Mouse (Mus musculus): ENCODE results near the gene Dnm1. TPM values are rescaled to one million over a fixed set of nuclear protein-coding genes. Genes with fewer than 3 reads are reported as not detected.
"Not testable (repeated sequence)": the region's sequence is repeated elsewhere in the genome, so short reads cannot be mapped to it uniquely, and the experiment has no call there.

Dnm1 gene
- polyA plus RNA-seq, 1 experiment from 2014 or later = 4.7 TPM

DNA sequence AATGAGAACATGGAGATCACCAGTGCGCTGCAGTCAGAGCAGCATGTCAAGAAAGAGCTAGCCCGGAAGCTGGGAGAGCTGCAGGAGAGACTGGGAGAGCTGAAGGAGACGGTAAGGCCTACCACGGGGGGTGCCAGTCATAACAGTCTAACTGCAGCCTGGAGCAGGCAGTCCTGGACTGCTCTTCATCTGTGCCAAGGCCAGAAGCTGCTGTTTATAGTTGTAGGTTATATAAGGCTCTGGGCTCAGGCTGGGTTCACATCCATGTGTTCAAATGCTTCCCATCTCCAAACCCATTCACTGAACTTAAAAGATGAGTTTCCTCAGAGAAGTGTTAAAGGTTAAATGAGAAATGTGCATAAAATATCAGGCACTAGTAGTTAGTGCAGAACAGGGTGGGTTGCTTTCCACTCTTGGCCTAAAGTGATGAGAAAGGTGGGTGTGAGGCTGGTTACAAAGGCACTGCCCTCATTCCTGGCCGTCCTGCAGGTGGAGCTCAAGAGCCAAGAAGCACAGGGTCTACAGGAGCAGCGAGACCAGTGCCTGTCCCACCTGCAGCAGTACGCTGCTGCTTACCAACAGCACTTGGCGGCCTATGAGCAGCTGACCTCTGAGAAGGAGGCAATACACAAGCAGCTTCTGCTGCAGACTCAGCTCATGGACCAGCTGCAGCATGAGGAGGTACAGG lies 48.8 kb downstream of the Dnm1 start:
- Histone ChIP-seq H3K27ac (replicated peaks in 1 of 2; ENCODE audit: control insufficient read depth in 1 of 2, insufficient read depth in 1 of 2, low read depth in 2 of 2, low read length in 2 of 2) (no peak overlapping the region), H3K4me1 (ENCODE audit: control insufficient read depth in 2 of 2, insufficient read depth in 2 of 2, low read length in 2 of 2) (no peaks in the 10 kb centered on the region), H3K27me3 (ENCODE audit: control insufficient read depth, insufficient read depth, low read length) (no peaks in the 10 kb centered on the region), H3K4me3 (ENCODE audit: control insufficient read depth in 1 of 2, insufficient read depth in 1 of 2, low read depth in 1 of 2, low read length in 2 of 2) (no peak overlapping the region), H3K4me2 (ENCODE audit: low read length) (no peak overlapping the region), H3K36me3 (ENCODE audit: control insufficient read depth, insufficient read depth, low read length) (peaks cover 98% of the 10 kb centered on the region), H3K9me3 (ENCODE audit: control insufficient read depth, low read length) (no peaks in the 10 kb centered on the region), H3K9ac (ENCODE audit: low read length) (no peak overlapping the region)
- ATAC-seq (ENCODE audit: insufficient number of reproducible peaks, insufficient read depth, low FRiP score, low read depth) = no peak
- 59% methylated on average over 8 of the region's 8 CpGs for WGBS

DNA sequence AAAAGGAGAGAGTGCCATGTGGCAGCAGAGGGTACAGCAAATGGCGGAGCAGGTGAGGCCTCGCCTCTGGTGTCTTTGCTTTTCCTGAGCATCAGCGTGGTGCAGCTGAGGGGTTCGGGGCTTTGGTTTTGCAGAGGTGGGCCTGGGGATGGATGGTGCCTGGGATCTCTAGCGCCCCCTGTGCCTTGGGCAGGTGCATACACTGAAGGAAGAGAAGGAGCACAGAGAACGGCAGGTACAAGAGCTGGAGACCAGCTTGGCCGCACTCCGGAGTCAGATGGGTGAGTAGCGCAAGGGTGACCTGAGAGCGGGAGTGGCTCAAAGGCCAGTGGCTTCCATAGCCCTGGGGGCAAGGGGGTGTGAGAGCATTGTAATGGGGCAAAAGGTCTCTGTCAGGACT lies 50.2 kb downstream of the Dnm1 start:
- Histone ChIP-seq H3K4me2 (ENCODE audit: low read length) (no peak overlapping the region), H3K4me3 (ENCODE audit: control insufficient read depth in 1 of 2, insufficient read depth in 1 of 2, low read depth in 1 of 2, low read length in 2 of 2) (no peak overlapping the region), H3K27me3 (ENCODE audit: control insufficient read depth, insufficient read depth, low read length) (no peaks in the 10 kb centered on the region), H3K36me3 (ENCODE audit: control insufficient read depth, insufficient read depth, low read length) (peaks cover 99% of the 10 kb centered on the region), H3K9ac (ENCODE audit: low read length) (no peak overlapping the region), H3K9me3 (ENCODE audit: control insufficient read depth, low read length) (no peaks in the 10 kb centered on the region), H3K4me1 (ENCODE audit: control insufficient read depth in 2 of 2, insufficient read depth in 2 of 2, low read length in 2 of 2) (no peaks in the 10 kb centered on the region), H3K27ac (replicated peaks in 1 of 2; ENCODE audit: control insufficient read depth in 1 of 2, insufficient read depth in 1 of 2, low read depth in 2 of 2, low read length in 2 of 2) (no peak overlapping the region)
- no peak for ATAC-seq (ENCODE audit: insufficient number of reproducible peaks, insufficient read depth, low FRiP score, low read depth)
- 91% methylated on average over 10 of the region's 10 CpGs for WGBS

DNA sequence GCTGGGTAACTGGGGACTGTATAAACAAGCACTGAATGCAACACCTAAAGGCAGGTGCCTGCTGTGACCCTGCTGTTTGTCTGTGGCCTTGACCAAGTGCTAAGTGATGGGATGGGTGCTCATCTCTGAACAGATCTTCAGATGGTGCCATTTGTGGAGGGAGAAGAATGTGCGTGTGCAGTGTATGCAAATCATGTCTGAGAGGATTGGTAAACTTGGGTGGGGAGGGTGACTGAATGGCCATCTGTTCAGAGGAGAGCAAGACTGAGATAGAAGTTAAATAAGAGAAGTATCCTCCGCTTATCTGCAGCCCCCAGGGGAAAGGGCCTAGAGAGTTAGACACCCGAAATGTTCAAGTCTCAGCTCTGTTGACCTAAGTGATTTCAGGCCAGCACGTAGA lies 53.7 kb downstream of the Dnm1 start:
- no peak overlapping the region for H3K27ac ChIP-seq (replicated peaks in 1 of 2; ENCODE audit: control insufficient read depth in 1 of 2, insufficient read depth in 1 of 2, low read depth in 2 of 2, low read length in 2 of 2)
- no peaks in the 10 kb centered on the region for H3K27me3 ChIP-seq (ENCODE audit: control insufficient read depth, insufficient read depth, low read length)
- peaks cover 89% of the 10 kb centered on the region for H3K36me3 ChIP-seq (ENCODE audit: control insufficient read depth, insufficient read depth, low read length)
- H3K4me3 ChIP-seq (ENCODE audit: control insufficient read depth in 1 of 2, insufficient read depth in 1 of 2, low read depth in 1 of 2, low read length in 2 of 2) = no peak overlapping the region
- no peaks in the 10 kb centered on the region for H3K9me3 ChIP-seq (ENCODE audit: control insufficient read depth, low read length)
- H3K4me1 ChIP-seq (ENCODE audit: control insufficient read depth in 2 of 2, insufficient read depth in 2 of 2, low read length in 2 of 2) = peaks cover 0 to 3% of the 10 kb centered on the region in 2 experiments; a peak in 2 of 4 replicates
- no peak overlapping the region for H3K9ac ChIP-seq (ENCODE audit: low read length)
- ATAC-seq (ENCODE audit: insufficient number of reproducible peaks, insufficient read depth, low FRiP score, low read depth) = no peak
- 87% methylated on average over 4 of the region's 4 CpGs for WGBS
- no peak overlapping the region for H3K4me2 ChIP-seq (ENCODE audit: low read length)

DNA sequence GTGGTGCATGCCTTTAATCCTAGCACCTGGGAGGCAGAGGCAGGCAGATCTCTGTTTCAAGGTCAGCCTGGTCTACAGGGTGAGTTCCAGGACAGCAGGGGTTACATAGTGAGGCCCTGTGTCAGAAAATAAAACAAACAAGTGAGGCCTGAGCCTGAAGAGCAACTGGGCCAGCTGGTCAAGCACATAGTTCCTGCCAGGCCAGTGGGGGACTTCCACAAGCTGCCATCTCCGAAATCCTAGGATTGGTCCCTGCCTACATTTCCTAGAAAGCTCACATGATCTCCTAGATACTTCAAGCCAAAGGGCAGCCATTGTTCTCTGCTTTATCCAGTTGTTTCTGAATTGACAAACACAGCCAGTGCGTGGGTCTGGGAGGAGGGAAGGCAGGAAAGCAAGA lies 57.3 kb downstream of the Dnm1 start:
- not testable (repeated sequence) for H3K27ac ChIP-seq (replicated peaks in 1 of 2; ENCODE audit: control insufficient read depth in 1 of 2, insufficient read depth in 1 of 2, low read depth in 2 of 2, low read length in 2 of 2); ATAC-seq (ENCODE audit: insufficient number of reproducible peaks, insufficient read depth, low FRiP score, low read depth); H3K4me2 ChIP-seq (ENCODE audit: low read length); H3K4me3 ChIP-seq (ENCODE audit: control insufficient read depth in 1 of 2, insufficient read depth in 1 of 2, low read depth in 1 of 2, low read length in 2 of 2); H3K9me3 ChIP-seq (ENCODE audit: control insufficient read depth, low read length); H3K9ac ChIP-seq (ENCODE audit: low read length); H3K27me3 ChIP-seq (ENCODE audit: control insufficient read depth, insufficient read depth, low read length)
- H3K36me3 ChIP-seq (ENCODE audit: control insufficient read depth, insufficient read depth, low read length) = peaks cover 80% of the 10 kb centered on the region
- 82% methylated on average over 2 of the region's 2 CpGs for WGBS
- peaks cover 3 to 15% of the 10 kb centered on the region in 2 experiments; a peak in 3 of 4 replicates for H3K4me1 ChIP-seq (ENCODE audit: control insufficient read depth in 2 of 2, insufficient read depth in 2 of 2, low read length in 2 of 2)

DNA sequence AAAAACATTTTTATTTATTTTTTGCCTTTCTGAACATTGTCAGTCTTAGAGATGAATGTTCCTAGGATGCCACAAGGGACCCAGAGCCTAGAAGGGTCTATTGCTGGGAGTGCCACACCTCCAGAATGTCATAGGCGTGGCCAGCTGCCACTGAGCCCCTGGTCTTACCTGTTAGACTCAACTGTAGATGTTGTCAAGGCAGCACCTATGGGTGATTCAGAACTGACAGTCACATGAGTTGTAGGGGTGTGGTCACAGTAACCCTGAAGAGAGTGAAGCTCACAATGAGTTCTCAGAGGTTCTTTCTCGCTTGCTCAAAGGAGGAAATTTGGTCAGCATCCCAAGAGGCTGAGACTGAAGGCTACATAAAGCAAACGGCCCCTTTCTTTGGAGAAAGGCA lies 57.9 kb downstream of the Dnm1 start:
- no peak overlapping the region for H3K9ac ChIP-seq (ENCODE audit: low read length)
- H3K27ac ChIP-seq (replicated peaks in 1 of 2; ENCODE audit: control insufficient read depth in 1 of 2, insufficient read depth in 1 of 2, low read depth in 2 of 2, low read length in 2 of 2) = no peak overlapping the region
- H3K27me3 ChIP-seq (ENCODE audit: control insufficient read depth, insufficient read depth, low read length) = no peaks in the 10 kb centered on the region
- no peaks in the 10 kb centered on the region for H3K9me3 ChIP-seq (ENCODE audit: control insufficient read depth, low read length)
- peaks cover 75% of the 10 kb centered on the region for H3K36me3 ChIP-seq (ENCODE audit: control insufficient read depth, insufficient read depth, low read length)
- 88% methylated on average over 3 of the region's 3 CpGs for WGBS
- peaks cover 3 to 15% of the 10 kb centered on the region in 2 experiments; a peak in 3 of 4 replicates for H3K4me1 ChIP-seq (ENCODE audit: control insufficient read depth in 2 of 2, insufficient read depth in 2 of 2, low read length in 2 of 2)
- ATAC-seq (ENCODE audit: insufficient number of reproducible peaks, insufficient read depth, low FRiP score, low read depth) = no peak
- H3K4me3 ChIP-seq (ENCODE audit: control insufficient read depth in 1 of 2, insufficient read depth in 1 of 2, low read depth in 1 of 2, low read length in 2 of 2) = no peak overlapping the region
- H3K4me2 ChIP-seq (ENCODE audit: low read length) = no peak overlapping the region

DNA sequence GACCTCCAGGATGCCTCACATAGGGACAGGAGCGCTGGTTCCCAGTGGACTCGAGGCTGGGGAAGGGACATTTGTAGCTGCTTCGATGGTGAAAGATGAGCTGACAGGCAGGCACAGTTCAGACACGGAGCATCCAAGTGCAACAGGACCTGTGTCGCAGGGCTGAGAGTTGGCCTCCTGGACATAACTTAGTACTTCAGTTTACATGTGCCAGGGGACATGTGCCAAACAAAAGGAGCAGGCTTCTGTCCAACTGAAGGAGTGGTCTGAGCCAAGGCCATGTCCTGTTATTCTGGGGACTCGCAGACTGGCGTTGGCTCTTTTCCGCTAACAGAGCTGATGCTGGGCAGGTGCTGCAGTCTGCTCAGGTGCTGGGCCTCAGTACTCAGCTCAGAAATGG lies 58.8 kb downstream of the Dnm1 start:
- Histone ChIP-seq H3K4me2 (ENCODE audit: low read length) (no peak overlapping the region), H3K27ac (replicated peaks in 1 of 2; ENCODE audit: control insufficient read depth in 1 of 2, insufficient read depth in 1 of 2, low read depth in 2 of 2, low read length in 2 of 2) (peak overlapping the region in 1 of 2 experiments; percentile 28; a peak in 1 of 4 replicates), H3K27me3 (ENCODE audit: control insufficient read depth, insufficient read depth, low read length) (no peaks in the 10 kb centered on the region), H3K9me3 (ENCODE audit: control insufficient read depth, low read length) (no peaks in the 10 kb centered on the region), H3K36me3 (ENCODE audit: control insufficient read depth, insufficient read depth, low read length) (peaks cover 66% of the 10 kb centered on the region), H3K9ac (ENCODE audit: low read length) (peak overlapping the region; percentile 34; the same call in 1 of the 2 replicates), H3K4me1 (ENCODE audit: control insufficient read depth in 2 of 2, insufficient read depth in 2 of 2, low read length in 2 of 2) (peaks cover 3 to 18% of the 10 kb centered on the region in 2 experiments; a peak in 3 of 4 replicates), H3K4me3 (ENCODE audit: control insufficient read depth in 1 of 2, insufficient read depth in 1 of 2, low read depth in 1 of 2, low read length in 2 of 2) (no peak overlapping the region)
- WGBS = 60% methylated on average over 8 of the region's 8 CpGs
- ATAC-seq (ENCODE audit: insufficient number of reproducible peaks, insufficient read depth, low FRiP score, low read depth) = no peak

DNA sequence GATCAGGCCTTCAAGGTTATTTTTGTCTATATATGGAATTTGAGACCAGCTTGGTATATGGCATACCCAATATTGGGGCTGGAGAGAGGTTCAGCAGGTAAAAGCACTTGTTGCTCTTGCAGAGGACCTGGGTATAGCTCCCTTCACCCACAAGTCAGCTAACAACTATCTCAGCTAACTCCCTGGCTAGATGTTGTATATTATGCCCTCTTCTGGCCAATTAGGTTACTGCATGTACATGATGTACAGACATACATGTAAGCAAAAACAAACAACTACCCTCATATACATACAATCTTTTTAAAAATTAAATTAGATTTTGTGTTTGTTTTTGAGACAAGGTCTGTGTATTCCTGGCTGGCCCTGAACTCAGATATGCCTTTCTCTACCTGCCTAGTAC lies 63.6 kb downstream of the Dnm1 start:
- Histone ChIP-seq H3K9ac (ENCODE audit: low read length) (no peak overlapping the region; the same call in 1 of the 2 replicates), H3K4me1 (ENCODE audit: control insufficient read depth in 2 of 2, insufficient read depth in 2 of 2, low read length in 2 of 2) (peaks cover 6 to 30% of the 10 kb centered on the region in 2 experiments), H3K36me3 (ENCODE audit: control insufficient read depth, insufficient read depth, low read length) (peaks cover 42% of the 10 kb centered on the region), H3K27me3 (ENCODE audit: control insufficient read depth, insufficient read depth, low read length) (no peaks in the 10 kb centered on the region), H3K27ac (replicated peaks in 1 of 2; ENCODE audit: control insufficient read depth in 1 of 2, insufficient read depth in 1 of 2, low read depth in 2 of 2, low read length in 2 of 2) (no peak overlapping the region), H3K4me2 (ENCODE audit: low read length) (peak overlapping the region; percentile 85), H3K4me3 (ENCODE audit: control insufficient read depth in 1 of 2, insufficient read depth in 1 of 2, low read depth in 1 of 2, low read length in 2 of 2) (no peak overlapping the region), H3K9me3 (ENCODE audit: control insufficient read depth, low read length) (no peaks in the 10 kb centered on the region)
- no peak for ATAC-seq (ENCODE audit: insufficient number of reproducible peaks, insufficient read depth, low FRiP score, low read depth)

Measured in heart, embryonic 14.5 days (tissue).